23 mouse cellular contexts compared by ENCODE assay signal in the genomic region with DNA sequence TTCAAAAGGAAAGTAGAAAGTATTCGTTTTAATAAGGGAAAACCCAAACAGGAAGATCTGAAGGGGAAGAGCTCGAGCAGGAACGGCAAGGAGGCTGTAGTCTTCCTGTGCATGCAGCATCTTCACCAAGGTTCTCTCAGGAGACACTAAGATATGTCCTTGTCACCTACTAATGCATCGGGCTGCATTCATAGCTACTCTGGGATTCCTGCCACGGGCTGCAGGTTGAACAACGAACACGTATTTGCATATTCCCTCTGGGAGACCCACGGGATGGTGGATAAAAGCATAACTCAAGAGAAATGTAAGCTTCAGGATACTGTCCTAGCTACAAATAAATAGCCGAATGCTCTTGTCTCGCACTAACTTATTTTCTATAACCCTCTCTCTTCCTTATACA.
"Had no signal": no experiment of that assay in that cellular context is flagged by ENCODE, and none has a peak within 500 bp of the region (broad histone marks: within the 10 kb centered on the region; RNA-seq: fewer than 3 reads in every experiment).

No protein-coding gene starts in this region.

- H3K27me3 ChIP-seq: intestine, embryonic 15.5 days; limb, embryonic 13.5 days; liver, embryonic 12.5 days; liver, embryonic 15.5 days; lung, embryonic 15.5 days; megakaryocyte, embryonic 14.5 days; midbrain, embryonic 12.5 days; neural tube, embryonic 12.5 days had no signal

- DNase-seq: kidney, adult 11 months; kidney, adult 9 months; kidney, postnatal 14 days; layer of hippocampus, adult 9-11 months; liver; lung, adult 18-20 months; lung, postnatal 10 days; lung, postnatal 36 days; right cerebral cortex, postnatal 4 days; thymus, adult 2 months; thymus, postnatal 14 days; thymus, postnatal 4 days had no signal

- H3K4me1 ChIP-seq: intestine, embryonic 15.5 days; limb, embryonic 10.5 days; limb, embryonic 13.5 days; liver, embryonic 12.5 days; liver, embryonic 15.5 days; lung, embryonic 15.5 days; megakaryocyte, embryonic 14.5 days had no signal

- H3K4me3 ChIP-seq: intestine, embryonic 15.5 days; layer of hippocampus, adult 2 months; limb, embryonic 10.5 days; limb, embryonic 13.5 days; liver, embryonic 12.5 days; liver, embryonic 15.5 days; lung, embryonic 15.5 days; megakaryocyte, embryonic 14.5 days; midbrain, embryonic 12.5 days; neural tube, embryonic 12.5 days had no signal

- H3K9ac ChIP-seq: intestine, embryonic 15.5 days; limb, embryonic 13.5 days; liver, embryonic 12.5 days; liver, embryonic 15.5 days; lung, embryonic 15.5 days; midbrain, embryonic 12.5 days; neural tube, embryonic 12.5 days had no signal

- ATAC-seq: intestine, embryonic 15.5 days; liver, embryonic 12.5 days had no signal

- H3K4me2 ChIP-seq: intestine, embryonic 15.5 days; limb, embryonic 13.5 days; liver, embryonic 12.5 days; liver, embryonic 15.5 days; lung, embryonic 15.5 days; midbrain, embryonic 12.5 days; neural tube, embryonic 12.5 days had no signal

- H3K9me3 ChIP-seq: intestine, embryonic 15.5 days; limb, embryonic 10.5 days; limb, embryonic 13.5 days; liver, embryonic 12.5 days; liver, embryonic 15.5 days; lung, embryonic 15.5 days; megakaryocyte, embryonic 14.5 days; midbrain, embryonic 12.5 days; neural tube, embryonic 12.5 days had no signal

- H3K27ac ChIP-seq: intestine, embryonic 15.5 days; layer of hippocampus, adult 2 months; limb, embryonic 10.5 days; limb, embryonic 13.5 days; liver, embryonic 12.5 days; liver, embryonic 15.5 days; lung, embryonic 15.5 days; neural tube, embryonic 12.5 days; stomach, postnatal 0 days had no signal

- H3K36me3 ChIP-seq: intestine, embryonic 15.5 days; limb, embryonic 10.5 days; liver, embryonic 12.5 days; liver, embryonic 15.5 days; lung, embryonic 15.5 days; neural tube, embryonic 12.5 days had no signal
